Mouse (Mus musculus) embryonic fibroblast, embryonic 13.5 days (primary cell): Measurements from ENCODE around the gene Tanc1.

Source experiments
- CTCF ChIP-seq: IDR thresholded peaks from 2 replicates; pipeline ENCODE4 v1.5.1; 2011; ENCODE audit warnings: mild to moderate bottlenecking, control low read depth, low read length, moderate library complexity, borderline replicate concordance; ENCODE audit not compliant: insufficient read depth
- POLR2A ChIP-seq: IDR thresholded peaks from 2 replicates; pipeline ENCODE4 v1.6.1; 2011; ENCODE audit warnings: low read depth, mild to moderate bottlenecking, control low read depth, low read length, moderate library complexity

GRCm38 (mm10) chr2:59680736-59681135, 68.9 kb downstream of the Tanc1 start:
- no peak for TF ChIP-seq CTCF
- no peak for TF ChIP-seq POLR2A
